Mouse (Mus musculus) megakaryocyte, embryonic 14.5 days (primary cell): ENCODE data around the gene 9530003J23Rik.

Experiments used
- FLI1 ChIP-seq: IDR thresholded peaks from 2 replicates; pipeline ENCODE4 v1.6.1; 2012; ENCODE audit warnings: low read length, inconsistent platforms, mixed read lengths
- GATA1 ChIP-seq: IDR thresholded peaks from 3 replicates; pipeline ENCODE4 v1.6.1; 2012; ENCODE audit warnings: mixed read lengths, low read length, inconsistent platforms, borderline replicate concordance

DNA sequence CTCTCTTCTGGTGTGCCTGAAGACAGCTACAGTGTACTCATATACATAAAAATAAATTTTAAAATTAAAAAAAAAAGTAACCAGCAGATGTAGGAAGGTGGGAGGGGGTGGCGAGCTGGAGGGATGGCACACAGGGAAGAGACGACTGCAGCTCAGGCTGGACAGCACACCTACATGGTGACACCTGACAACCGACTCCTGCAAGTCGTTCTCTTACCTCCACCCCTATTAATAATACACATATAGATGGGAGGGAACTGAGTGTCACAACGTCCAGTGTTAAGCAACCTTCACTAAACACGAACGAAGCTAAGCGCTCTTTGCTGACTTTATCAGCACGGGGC is 14.8 kb downstream of the 9530003J23Rik start:
- TF ChIP-seq FLI1 (no peak), GATA1 (no peak)
